Mouse (Mus musculus): ENCODE data around the gene Meis1.

DNA sequence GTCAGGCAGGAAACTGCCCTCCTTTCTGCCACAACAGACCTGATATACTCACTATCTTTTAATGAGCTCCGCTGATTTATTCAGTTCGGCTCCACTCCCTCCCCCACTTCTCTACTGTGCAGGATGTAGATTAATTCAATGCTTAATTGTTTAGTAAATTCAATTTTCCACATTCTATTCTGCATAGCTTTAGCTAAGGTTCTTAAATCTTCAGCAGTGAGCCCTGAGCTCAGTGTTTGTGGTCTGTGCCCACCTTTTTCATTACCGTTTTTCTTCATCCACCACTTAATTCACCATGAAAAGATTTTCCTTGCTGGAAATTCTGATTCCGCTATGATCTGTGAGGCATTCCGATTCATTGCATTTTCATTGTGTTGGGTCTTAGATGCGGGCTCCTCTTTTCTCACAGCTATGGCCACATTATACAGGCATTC is 28.5 kb downstream of the Meis1 start:
- TF ChIP-seq CTCF (IDR thresholded peaks at IDR 0.05; ENCODE audit: insufficient read depth, low read length): no peak
- TF ChIP-seq POLR2A (IDR thresholded peaks at IDR 0.05; ENCODE audit: borderline replicate concordance, extremely low read depth, low read depth, low read length): no peak

Data from lung, adult 2 months (tissue).